Comparison of ENCODE assay signal across 12 mouse cellular contexts in genomic region chr6:29695975-29696374, GRCm38 (mm10). TPM values are rescaled to one million over a fixed set of nuclear protein-coding genes. Genes with fewer than 3 reads are reported as not detected.
DNase-seq lines count a peak whose midpoint lies in the region; ATAC-seq lines count a peak whose summit lies in the region.
"Had no signal": no experiment of that assay in that cellular context is flagged by ENCODE, and none has a peak within 500 bp of the region (broad histone marks: within the 10 kb centered on the region; RNA-seq: fewer than 3 reads in every experiment).

No protein-coding gene starts in this region.

- DNase-seq in heart, postnatal 25 days (ENCODE audit: low spot score) = no peak
- no peak for DNase-seq in midbrain, embryonic 10.5 days (ENCODE audit: low spot score)
- no peak for DNase-seq in liver, embryonic 11.5 days (ENCODE audit: low spot score)
- peak; percentile 58 to 76 for DNase-seq in spleen, postnatal 4 days (ENCODE audit: low spot score in 2 of 2)
- no peak for DNase-seq in MN1 (ENCODE audit: low spot score)
- DNase-seq in embryo, embryonic 10 days (ENCODE audit: low spot score) = no peak
- DNase-seq: cerebellum, postnatal 36 days; thymus, adult 18-20 months had no signal

- peaks cover 13% of the 10 kb centered on the region for H3K4me1 ChIP-seq in heart, embryonic 15.5 days (replicated peaks)
- peaks cover 32% of the 10 kb centered on the region for H3K4me1 ChIP-seq in midbrain, embryonic 10.5 days
- peaks cover 13% of the 10 kb centered on the region for H3K4me1 ChIP-seq in midbrain, embryonic 13.5 days (replicated peaks)
- peaks cover 24% of the 10 kb centered on the region for H3K4me1 ChIP-seq in liver, embryonic 11.5 days (replicated peaks; ENCODE audit: control insufficient read depth, insufficient read depth, low read length)

- 0 out of 2 replicates have a peak overlapping the region, but pooled peaks have one; percentile 21 for H3K4me2 ChIP-seq in heart, embryonic 15.5 days
- H3K4me2 ChIP-seq in midbrain, embryonic 13.5 days (replicated peaks) = no peak overlapping the region
- peak overlapping the region; percentile 73 for H3K4me2 ChIP-seq in liver, embryonic 11.5 days
- H3K4me2 ChIP-seq: limb, embryonic 15.5 days had no signal

- 67% methylated on average over 7 of the region's 7 CpGs for WGBS in heart, embryonic 15.5 days
- WGBS in midbrain, embryonic 10.5 days = 74% methylated on average over 7 of the region's 7 CpGs
- 68% methylated on average over 7 of the region's 7 CpGs for WGBS in midbrain, embryonic 13.5 days
- WGBS in liver, embryonic 11.5 days = 58% methylated on average over 7 of the region's 7 CpGs

- peaks cover 28% of the 10 kb centered on the region for H3K27me3 ChIP-seq in heart, embryonic 15.5 days
- H3K27me3 ChIP-seq in midbrain, embryonic 10.5 days (ENCODE audit: low read depth, poor library complexity, severe bottlenecking) = peaks cover 53% of the 10 kb centered on the region
- H3K27me3 ChIP-seq in midbrain, embryonic 13.5 days = peaks cover 38% of the 10 kb centered on the region
- peaks cover 16% of the 10 kb centered on the region for H3K27me3 ChIP-seq in liver, embryonic 11.5 days (replicated peaks; ENCODE audit: control insufficient read depth, insufficient read depth, low read length)

- no peak overlapping the region for H3K9ac ChIP-seq in heart, embryonic 15.5 days
- no peak overlapping the region for H3K9ac ChIP-seq in midbrain, embryonic 13.5 days (replicated peaks)
- H3K9ac ChIP-seq in liver, embryonic 11.5 days (ENCODE audit: low read depth, low read length) = peak overlapping the region; percentile 95
- H3K9ac ChIP-seq: embryonic facial prominence, embryonic 15.5 days; limb, embryonic 15.5 days had no signal

- no peaks in the 10 kb centered on the region for H3K9me3 ChIP-seq in heart, embryonic 15.5 days (replicated peaks)
- H3K9me3 ChIP-seq in midbrain, embryonic 10.5 days (replicated peaks) = no peaks in the 10 kb centered on the region
- H3K9me3 ChIP-seq in midbrain, embryonic 13.5 days = no peaks in the 10 kb centered on the region
- no peaks in the 10 kb centered on the region for H3K9me3 ChIP-seq in liver, embryonic 11.5 days (ENCODE audit: control insufficient read depth, low read length)
- H3K9me3 ChIP-seq: embryonic facial prominence, embryonic 15.5 days; limb, embryonic 15.5 days had no signal

- intact Hi-C loops in heart, postnatal 25 days (cut with DNase I) = no loop called here

- H3K27ac ChIP-seq in heart, embryonic 15.5 days = no peak overlapping the region
- H3K27ac ChIP-seq in midbrain, embryonic 10.5 days (replicated peaks) = no peak overlapping the region; the same call in 1 of the 2 replicates
- H3K27ac ChIP-seq in midbrain, embryonic 13.5 days = no peak overlapping the region
- H3K27ac ChIP-seq in liver, embryonic 11.5 days (ENCODE audit: low read depth, low read length) = peak overlapping the region; percentile 77
- H3K27ac ChIP-seq: embryonic facial prominence, embryonic 15.5 days; limb, embryonic 15.5 days had no signal

- no peaks in the 10 kb centered on the region for H3K36me3 ChIP-seq in heart, embryonic 15.5 days
- H3K36me3 ChIP-seq in midbrain, embryonic 10.5 days = no peaks in the 10 kb centered on the region
- no peaks in the 10 kb centered on the region for H3K36me3 ChIP-seq in midbrain, embryonic 13.5 days
- 0 out of 2 replicates have a peak, but pooled peaks cover 2% of the 10 kb centered on the region for H3K36me3 ChIP-seq in liver, embryonic 11.5 days (ENCODE audit: control insufficient read depth, insufficient read depth, low read length)
- H3K36me3 ChIP-seq: embryonic facial prominence, embryonic 15.5 days; limb, embryonic 15.5 days had no signal

- no peak overlapping the region for H3K4me3 ChIP-seq in heart, embryonic 15.5 days
- peak overlapping the region; percentile 7; the same call in 1 of the 2 replicates for H3K4me3 ChIP-seq in midbrain, embryonic 10.5 days
- no peak overlapping the region for H3K4me3 ChIP-seq in midbrain, embryonic 13.5 days (replicated peaks)
- peak overlapping the region; percentile 90 for H3K4me3 ChIP-seq in liver, embryonic 11.5 days (ENCODE audit: low read depth, low read length)
- H3K4me3 ChIP-seq: embryonic facial prominence, embryonic 15.5 days; limb, embryonic 15.5 days had no signal

- ATAC-seq in heart, embryonic 15.5 days (replicated peaks; ENCODE audit: insufficient number of reproducible peaks, insufficient read depth, low FRiP score, low read depth) = no peak
- ATAC-seq in midbrain, embryonic 13.5 days = no peak
- ATAC-seq in liver, embryonic 11.5 days (replicated peaks; ENCODE audit: low FRiP score) = no peak

RNA-seq across cellular contexts. Expression of gene Tspan33, which starts 2.0 kb away (rescaled TPM):
- polyA plus RNA-seq in heart, embryonic 15.5 days (2015; fragmentation: Nextera tagmentation; extraction: Ambion mirVana) = 3.8 and 5.9 TPM in 2 replicates
- total RNA-seq in heart, postnatal 25 days (2021) = 1 to 10 TPM; 1.4 to 1.5 TPM
- polyA plus RNA-seq in midbrain, embryonic 10.5 days (2016; fragmentation: Nextera tagmentation; extraction: Ambion mirVana) = 10.9 and 12.2 TPM in 2 replicates
- 3.4 and 6.0 TPM in 2 replicates for polyA plus RNA-seq in midbrain, embryonic 13.5 days (2015; fragmentation: Nextera tagmentation; extraction: Ambion mirVana)
- polyA plus RNA-seq in liver, embryonic 11.5 days (2014; fragmentation: Nextera tagmentation; extraction: Ambion mirVana) = 44.8 and 53.0 TPM in 2 replicates

RNA-seq across cellular contexts. Expression of gene Smo, which starts 39.3 kb away (rescaled TPM):
- 14.2 and 24.4 TPM in 2 replicates for polyA plus RNA-seq in heart, embryonic 15.5 days (2015; fragmentation: Nextera tagmentation; extraction: Ambion mirVana)
- total RNA-seq in heart, postnatal 25 days (2021) = 10 to 100 TPM in 1 of 2 experiments, 1 to 10 TPM in 1; 9.4 to 10.3 TPM
- polyA plus RNA-seq in midbrain, embryonic 10.5 days (2016; fragmentation: Nextera tagmentation; extraction: Ambion mirVana) = 49.6 and 51.7 TPM in 2 replicates
- polyA plus RNA-seq in midbrain, embryonic 13.5 days (2015; fragmentation: Nextera tagmentation; extraction: Ambion mirVana) = 14.2 and 19.2 TPM in 2 replicates
- polyA plus RNA-seq in liver, embryonic 11.5 days (2014; fragmentation: Nextera tagmentation; extraction: Ambion mirVana) = 22.3 and 22.5 TPM in 2 replicates

Comparison
In these comparisons a context has a peak if more than half of its experiments do, and no peak if none do; other contexts are left out.
1. H3K4me3 ChIP-seq: peak in midbrain, embryonic 10.5 days (single experiment) and liver, embryonic 11.5 days (single experiment); none in heart, embryonic 15.5 days (single experiment) and midbrain, embryonic 13.5 days (single experiment).
2. DNase-seq: peak in spleen, postnatal 4 days (2 of 2); none in heart, postnatal 25 days (single experiment), midbrain, embryonic 10.5 days (single experiment), liver, embryonic 11.5 days (single experiment), MN1 (single experiment) and embryo, embryonic 10 days (single experiment).